Mouse (Mus musculus): ENCODE data around the gene Icmt.

Gene Icmt

DNA sequence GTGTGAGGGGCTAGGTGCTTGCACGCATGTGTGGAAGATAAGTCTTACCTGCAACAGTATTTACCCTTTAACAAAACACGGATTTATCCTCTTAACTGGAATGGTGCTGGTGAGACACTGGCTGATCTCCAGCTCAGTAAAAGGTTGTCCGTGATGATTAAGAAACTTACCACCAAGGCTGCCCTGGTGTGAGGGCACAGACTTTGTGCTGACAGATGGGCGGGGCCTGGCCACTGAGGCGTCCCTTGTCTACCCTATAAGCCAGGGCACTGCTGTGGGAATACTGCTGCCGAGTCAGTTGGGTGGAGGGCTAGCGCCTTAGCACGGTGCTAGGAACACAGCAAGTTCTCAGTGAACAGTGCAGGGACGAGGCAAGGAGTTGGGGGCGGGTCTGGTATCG is 5.0 kb downstream of the Icmt start:
- no peak for DNase-seq (ENCODE audit: low read depth)

DNA sequence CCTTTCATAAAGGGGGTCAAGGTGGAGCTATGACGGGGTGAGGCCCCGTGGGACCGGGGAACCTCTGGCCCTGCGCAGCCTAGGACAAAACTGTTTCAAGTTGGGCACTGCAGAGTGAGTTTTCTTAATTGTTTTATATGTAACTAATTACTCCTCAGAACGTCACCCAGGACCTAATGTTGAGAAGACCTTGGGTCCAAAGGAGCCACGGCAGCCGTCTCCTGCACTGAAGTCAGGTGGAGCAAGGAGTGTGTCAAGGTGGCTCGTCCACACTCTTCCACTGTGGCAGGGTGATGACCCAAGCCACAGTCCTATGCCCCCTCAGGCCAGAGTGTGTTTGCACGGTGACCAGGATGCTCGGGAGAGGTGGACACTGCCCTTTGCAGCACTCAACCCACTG is 6.1 kb downstream of the Icmt start:
- no peak for DNase-seq (ENCODE audit: low read depth)

DNA sequence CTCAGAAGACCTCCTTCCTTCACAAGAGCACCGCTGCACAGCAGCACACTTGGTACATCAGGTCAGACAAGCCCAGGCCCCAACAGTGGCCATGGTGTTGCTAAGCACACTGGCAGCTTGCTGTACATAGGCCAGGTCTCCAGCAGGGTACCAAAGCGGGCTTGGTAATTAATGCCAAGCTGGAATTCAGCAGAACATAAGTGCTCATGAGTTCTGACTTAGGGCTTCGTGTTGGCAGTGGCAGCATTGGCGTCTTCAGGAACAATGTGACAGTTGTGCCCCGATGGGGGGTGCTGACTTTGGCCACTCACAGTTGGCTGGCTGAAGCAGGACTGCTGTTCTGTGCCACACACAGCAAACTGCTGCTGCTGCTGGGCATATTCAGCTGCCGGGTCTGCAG is 7.7 kb downstream of the Icmt start:
- no peak for DNase-seq (ENCODE audit: low read depth)

DNA sequence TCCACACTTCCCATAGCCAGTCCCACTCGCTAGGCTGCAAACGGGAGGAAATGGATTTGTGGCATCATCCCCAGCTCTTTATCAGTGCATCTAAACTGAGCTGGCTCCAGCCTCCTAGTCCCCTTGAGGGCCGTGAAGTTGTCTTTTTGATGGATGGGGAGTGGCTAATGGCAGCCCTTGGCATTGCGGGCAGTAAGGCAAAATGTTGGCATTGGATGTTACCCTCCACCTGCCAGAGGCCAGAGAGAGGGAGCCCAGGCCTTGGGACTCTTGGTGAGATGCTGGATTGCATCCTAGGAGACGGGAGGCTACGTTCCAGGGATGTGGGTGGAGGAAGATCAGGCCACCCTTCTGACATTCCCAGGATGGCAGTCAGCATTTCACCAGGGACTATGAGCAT is 9.0 kb downstream of the Icmt start:
- DNase-seq (ENCODE audit: low read depth), result no peak

DNA sequence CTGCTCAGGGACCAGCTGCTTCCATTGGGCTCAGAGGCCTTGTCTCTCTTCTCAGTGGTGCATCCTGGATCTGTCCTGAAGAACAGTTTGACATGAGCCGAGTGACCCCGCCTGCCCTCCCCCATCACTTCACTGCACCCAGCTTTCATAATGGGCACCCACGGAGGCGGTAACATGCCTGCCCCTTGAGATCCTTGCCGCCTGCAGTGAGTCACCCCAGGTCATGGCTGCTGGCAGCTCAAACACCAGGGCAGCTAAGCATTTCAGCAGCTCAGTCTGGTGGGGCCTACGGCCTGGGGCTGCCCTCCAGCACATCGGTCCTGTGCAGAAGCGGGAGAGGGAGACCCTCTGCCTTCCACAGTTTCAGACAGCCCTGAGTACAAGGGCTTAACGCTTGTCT is 10.5 kb downstream of the Icmt start:
- no peak for DNase-seq (ENCODE audit: low read depth)

DNA sequence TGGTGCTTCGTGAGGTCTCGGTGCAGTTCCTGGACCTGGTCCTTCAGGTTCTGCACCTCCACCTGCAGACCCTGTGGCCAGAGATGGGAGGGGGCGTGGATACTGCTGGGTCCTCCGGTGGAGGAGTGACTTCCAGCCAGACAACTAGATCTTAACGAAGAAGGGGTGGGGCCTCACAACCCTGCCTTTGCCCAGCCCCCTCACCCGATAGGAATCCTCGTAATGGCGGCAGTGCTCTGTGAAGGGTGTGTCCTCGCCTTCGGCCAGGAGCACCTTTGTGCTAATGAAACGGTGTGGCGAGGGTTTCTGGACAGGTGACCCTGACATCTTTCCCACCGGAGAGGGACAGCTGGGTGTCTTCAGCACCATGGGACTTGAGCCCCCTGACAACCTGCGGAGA is 15.2 kb downstream of the Icmt start:
- no peak for DNase-seq (ENCODE audit: low read depth)

DNA sequence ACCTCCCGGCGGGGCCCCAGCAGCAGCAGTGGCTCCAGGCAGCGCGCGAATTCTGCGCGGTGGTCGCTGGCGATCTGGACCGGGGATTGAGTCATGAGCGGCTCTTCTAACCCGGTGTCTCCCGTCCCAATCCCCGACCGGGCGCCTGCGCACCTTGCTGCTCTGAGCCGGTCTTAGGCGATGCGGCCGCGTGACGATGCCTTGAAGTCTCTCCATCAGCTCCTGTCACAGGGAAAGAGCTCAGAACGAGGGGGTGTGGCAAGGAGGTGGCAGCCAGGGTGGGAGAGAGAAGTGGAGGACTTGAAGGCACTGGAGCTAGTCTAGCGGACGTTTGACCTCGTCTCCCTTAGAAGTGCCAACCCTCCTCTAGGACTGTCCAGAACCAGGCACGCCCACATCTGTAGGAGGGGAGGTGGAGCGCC is 16.2 kb downstream of the Icmt start:
- no peak for DNase-seq (ENCODE audit: low read depth)

DNA sequence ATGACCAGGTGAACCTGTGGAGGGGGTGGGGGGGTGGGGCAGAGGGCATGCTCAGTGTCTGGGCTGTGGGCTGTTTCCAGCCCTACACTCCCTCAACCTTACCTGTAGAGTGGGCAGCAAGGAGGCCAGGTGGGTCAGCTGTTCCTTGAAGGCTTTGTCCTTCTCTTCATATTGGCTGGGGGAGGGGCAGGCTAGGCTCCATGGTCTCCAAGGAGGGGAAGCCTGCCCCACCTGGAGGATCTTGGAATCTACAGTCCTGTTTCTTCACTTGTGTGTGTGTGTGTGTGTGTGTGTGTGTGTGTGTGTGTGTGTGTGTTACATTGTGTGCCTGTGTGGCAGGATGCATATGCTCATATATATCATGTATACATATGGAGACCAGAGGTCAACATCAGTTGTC is 16.9 kb downstream of the Icmt start:
- peak; percentile 60 for DNase-seq (ENCODE audit: low read depth)

DNA sequence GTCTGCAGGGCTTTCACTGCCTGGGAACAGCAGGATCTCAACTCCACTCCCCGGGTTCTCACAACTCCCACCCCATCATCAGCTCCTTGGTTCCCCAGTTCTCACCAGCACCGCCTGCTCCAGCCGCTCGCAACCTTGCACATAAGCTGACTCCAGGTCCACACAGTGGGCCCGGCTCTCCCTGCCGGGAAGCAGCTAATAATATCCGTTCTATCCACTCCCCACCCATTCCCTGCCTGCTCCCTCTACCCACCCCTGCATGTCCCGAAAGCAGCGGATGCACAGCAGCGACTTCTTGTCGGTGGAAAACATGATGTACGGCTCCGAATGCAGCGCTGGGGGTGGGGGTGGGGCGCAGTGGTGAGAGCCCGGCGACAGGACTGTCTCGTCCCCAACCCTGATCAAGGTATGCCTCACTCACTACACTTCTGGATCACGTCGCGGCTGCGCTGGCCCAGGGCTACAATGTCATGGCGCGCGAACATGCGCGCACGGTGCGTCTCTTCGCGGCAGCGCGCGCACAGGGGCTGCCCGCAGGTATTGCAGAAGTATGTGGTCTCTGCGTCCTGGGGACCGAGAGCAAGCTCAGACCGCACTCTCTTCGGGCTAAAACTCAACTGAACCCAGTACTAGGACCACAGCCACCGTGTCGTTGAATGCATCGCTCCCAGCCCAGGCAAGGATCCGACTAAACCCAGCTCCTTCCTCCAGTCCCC is 18.6 kb downstream of the Icmt start:
- no peak for DNase-seq (ENCODE audit: low read depth)

DNA sequence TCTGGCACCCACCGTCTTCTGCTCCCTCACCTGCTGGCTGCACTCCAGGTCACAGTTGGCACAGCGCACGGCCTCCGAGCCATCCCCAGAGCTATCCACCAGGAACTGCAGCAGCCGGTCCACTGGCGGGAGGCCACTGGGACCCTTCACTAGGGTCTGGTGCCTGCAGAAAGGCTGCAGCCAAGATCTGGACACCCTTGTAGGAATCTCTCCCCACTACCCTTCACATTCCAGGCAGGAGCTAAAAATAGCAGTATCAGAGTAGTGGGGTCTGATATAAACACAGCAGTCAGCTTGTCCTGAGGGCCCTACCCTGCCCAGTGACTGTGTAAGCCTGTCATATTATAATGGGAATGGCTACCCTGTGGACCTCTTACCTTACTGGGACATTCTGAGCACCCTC is 20.6 kb downstream of the Icmt start:
- DNase-seq (ENCODE audit: low read depth), result no peak

DNA sequence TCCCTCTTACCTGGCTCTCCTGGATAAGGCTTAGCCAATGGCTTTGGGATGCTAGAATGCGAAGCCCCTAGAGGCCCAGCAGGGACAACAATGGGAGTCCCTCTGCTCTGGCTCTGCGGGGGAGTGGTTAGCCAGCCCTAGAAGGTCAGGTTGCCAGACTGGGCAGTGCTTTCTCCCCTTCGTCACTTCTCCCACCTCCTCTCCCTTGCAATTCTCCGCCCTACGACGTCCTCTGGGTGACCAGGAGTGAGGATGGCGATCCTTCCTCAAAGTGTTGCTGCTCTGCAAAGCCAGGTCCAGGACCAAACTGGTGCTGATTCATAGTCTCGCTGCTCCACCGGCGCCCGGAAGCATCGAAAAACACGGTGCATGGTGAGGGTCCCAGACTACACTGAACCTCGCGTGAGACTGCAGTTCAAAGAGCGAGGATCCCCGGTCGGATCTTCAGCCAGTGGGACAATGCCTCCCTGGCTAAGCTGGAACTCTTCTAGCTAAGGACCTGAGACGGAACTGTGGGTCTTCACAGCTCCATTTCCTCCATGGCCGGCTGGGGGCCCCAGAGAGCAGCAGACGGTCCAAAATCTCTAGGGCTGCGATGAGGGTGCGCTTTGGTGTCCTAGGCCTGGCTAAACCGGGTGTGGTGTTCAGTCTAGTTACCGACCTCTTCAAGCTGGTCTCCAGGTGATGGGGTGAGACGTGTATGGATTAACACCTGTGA is 21.6 kb downstream of the Icmt start, which contains the start of gene Rnf207:
Gene Rnf207 (minus strand): TSS at position 477 of the 718 bp plus-strand sequence.
- peak; percentile 80 for DNase-seq (ENCODE audit: low read depth)

DNA sequence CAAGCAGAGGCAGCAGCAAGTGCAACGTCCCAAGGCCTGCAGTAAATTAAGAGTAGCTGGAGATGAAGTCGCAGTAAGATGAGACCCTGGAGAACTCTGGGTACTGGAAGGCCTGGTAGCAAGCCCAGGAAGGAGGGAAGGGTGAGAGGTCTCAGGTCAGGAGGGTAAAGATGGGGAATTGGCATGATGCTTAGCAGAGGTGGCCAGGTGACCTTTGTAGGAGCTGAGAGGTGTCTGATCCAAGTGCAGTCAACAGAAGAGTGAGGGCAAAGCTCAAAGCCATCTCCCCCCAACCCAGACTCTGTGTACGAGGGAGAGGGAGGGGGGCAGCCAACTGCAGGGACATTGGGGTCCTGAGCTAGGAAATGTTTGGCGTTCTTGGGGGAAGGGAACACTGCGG is 24.4 kb downstream of the Icmt start:
- DNase-seq (ENCODE audit: low read depth), result no peak

DNA sequence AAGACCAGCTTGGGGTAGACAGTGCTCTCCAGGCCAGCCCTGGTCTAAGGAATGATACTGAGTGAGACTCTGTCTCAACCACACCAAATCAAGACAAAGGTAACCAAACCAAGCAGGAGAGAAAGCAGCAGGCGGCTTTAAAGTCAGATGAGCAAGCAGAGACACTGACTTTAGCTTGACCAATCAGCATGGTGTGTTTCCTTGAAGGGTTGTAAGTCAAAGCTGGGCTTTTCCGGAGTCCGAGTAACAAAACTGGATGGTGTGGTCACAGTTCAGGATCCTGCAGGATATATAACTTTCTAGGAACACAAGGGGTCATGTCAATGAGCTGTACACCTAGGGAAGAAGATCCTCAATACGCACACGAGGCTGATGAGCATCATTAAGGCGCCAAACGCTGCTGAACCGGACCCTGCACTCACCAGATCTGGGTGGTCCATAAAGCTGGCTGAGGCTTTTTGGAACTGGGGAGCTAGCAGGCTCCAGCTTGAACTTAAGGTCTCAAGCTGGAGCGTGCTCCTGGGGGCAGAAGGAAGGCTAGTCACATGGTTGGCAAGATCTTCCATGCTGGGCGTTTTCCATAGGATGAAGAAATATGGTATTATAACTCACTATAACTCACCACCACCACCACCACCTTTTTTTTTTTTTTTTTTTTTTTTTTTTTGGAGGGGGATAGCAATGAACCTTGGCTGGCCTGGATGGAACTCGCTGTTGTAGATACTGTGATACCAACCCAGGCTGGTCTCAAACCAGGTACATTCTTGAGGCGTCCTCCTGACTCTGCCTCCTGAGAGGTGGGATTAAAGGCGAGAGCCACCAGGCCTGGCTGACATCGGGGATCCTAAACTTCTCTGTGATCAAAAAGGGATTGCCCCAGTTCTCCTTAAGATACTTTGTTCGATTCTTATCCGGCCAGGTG is 27.9 kb downstream of the Icmt start:
- DNase-seq (ENCODE audit: low read depth), result peak; percentile 59

DNA sequence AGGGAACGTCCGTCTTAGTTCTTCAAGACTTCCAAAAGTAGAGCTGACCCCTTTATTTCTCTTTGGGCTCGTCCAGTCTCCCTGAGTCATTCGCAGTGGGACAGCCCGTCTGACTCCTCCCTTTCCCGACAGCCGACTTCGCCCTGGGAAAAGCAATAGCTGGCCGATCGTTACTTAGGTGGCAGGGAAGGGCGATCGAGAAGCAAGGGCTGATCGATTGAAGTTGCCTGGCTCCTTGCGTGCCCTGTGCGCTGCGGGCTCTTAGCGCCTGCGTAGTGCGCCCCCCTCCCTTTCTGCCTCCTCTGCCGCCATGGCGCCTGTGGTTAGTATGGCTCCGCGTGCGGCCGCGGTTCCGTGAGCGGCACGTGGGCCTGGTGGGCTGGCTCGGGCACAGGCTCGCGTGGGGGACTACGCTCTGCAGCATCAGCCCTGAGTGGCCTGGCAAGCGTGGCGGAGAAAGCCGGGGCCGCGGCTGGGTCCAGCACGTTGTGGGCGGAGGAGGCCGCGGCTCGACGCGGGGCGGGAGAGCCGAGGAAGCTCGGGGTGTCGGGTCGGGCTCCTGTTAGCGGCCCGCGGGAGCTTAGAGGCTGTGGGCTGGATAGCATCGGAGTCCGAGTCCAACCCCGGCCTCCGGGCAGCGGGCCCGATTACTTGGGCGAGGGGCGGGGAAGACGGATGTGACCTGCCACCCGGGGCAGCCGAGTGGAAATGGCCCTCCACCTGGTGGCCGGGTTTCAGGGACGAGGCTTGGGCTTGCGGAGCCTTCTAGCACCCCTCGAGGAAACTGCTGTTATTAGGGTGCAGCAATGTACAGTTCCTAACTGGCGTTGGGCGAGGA is 28.8 kb downstream of the Icmt start, which contains the start of gene Rpl22:
Gene Rpl22 (plus strand): TSS at position 169 of the 838 bp plus-strand sequence.
- DNase-seq (ENCODE audit: low read depth), result peak; percentile 95

DNA sequence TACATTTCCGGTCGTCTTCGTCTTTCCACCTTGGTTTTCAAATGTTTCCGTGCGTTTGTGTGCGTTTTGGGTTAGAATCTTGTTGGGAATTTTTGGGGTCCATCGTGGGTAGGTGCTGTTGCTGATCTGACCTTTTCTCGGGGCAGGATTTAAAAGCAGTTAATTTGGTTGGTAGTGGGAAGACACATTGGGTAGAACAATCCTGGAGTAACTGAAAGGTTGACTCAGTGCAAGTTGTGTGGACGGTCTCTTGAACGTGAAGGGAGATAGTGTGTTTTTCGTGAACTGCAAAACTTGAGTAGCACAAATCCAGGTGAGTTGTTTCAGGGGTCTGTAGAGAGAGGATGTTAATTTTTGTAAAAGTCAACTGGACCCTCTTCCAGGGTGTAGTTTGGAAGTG is 29.5 kb downstream of the Icmt start:
- DNase-seq (ENCODE audit: low read depth), result no peak

DNA sequence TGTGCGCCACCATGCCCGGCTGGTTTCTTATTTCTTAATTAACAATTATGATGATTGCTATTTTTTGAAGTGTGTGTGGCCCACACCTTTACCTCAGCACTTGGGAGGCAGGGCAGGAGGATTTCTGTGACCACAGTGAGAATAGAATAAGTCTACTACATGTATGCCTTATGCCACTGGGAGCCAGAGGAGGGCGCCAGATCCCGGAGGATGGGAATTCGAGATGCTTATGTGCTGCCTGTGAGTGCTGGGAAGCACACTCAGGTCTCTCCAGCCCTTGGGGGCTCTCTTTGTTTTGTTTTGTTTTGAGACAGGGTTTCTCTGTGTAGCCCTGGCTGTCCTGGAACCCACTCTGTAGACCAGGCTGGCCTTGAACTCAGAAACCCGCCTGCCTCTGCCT is 31.7 kb downstream of the Icmt start:
- peak; percentile 71 for DNase-seq (ENCODE audit: low read depth)

DNA sequence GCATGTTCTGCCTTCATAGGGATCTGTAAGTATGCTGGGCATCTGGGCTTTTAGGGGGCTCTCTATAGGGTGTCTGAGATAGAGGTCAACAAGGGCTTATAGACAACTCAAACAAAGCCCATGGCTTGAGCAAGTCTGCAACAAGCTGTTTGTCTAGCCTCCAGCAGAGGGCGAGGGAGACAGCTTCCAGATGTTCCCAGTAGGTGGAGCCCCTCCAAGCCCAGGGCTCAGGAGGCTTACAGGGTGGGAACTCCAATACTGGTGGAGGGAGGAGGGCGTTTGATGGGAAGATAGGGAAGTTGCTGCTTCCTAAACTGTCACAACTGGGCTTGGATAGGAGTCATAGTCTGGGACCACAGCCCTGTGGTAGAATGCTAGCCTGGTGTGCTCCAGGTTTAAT is 35.9 kb downstream of the Icmt start:
- DNase-seq (ENCODE audit: low read depth), result peak; percentile 87

DNA sequence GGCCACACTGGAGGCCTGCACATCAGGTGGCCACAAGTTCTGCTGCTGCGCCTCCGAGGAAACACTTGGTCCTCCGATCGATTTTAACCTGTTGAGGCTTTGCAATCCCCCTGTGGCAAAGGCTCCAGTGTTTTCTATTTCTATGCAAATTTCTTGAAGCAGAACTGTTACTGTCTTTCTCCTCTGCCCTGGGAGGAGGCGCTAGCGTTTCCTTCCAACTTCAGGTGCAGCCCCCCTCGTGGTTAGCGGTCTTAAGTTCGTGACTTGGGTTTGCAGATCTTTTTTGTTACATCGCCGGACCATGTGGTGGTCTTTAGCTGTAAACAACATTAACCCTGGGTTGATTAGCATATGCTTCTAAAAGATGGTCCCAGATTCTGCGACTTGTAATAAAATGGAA is 36.6 kb downstream of the Icmt start:
- DNase-seq (ENCODE audit: low read depth), result no peak

DNA sequence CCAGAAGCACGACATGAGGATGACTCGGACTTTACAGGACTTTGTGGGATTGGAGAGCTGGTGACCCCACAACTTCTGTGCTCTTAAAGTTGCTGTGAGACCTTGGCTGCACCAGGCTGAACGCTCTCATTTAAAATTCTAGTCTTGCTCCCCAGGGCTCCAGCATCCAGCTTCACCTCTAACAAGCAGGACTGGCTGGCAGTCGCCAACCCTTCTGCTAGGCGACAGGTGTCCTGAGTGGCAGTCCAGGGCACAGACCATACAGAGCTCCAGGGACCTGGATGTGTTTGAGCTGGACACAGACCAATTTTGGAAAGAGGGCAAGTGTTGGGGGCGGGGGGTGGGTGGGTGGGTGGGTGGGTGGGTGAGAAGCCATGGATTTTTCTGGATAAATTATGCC is 40.7 kb downstream of the Icmt start:
- DNase-seq (ENCODE audit: low read depth), result no peak

DNA sequence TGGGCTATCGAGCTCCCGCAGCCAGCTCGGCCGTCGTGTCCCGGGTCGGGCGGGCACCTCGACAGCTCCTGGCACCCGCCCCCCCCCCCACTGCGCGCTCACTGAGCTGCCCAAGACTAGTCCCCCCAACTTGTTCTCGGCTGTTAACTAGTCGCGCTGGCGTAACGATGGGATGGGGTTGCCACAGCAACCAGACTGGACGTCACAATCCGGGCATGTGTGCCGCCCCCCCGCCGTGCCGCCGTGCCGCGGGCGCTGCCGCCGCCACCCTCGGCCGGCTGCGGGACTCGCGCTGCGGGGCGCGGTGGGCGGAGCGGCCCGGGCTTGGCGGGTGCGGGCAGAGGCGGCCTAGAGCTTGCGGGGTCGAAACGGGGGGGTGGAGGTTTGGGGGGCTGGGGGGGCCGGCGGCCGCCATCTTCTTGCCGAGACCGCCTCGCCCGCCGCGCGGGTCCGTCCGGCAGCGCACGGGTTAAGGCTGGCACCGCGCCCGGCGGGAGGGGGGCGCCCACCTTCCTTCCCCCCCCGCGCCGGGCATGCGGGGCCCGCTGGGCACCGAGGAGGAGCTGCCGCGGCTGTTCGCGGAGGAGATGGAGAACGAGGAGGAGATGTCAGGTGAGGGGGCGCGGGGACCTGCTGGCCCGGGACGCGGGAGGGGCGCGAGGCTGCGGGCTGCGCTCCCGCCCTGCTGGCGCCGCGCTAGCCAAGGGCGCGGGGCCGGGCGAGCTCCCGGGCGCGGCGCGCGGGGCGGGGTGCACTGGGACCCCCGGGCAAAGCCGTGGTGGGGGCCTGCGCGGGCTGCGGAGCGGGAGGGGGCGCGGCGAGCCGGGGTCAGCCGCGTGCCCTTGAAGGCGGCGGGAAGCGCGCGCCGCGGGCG is 41.6 kb downstream of the Icmt start, which contains the start of gene Chd5:
Gene Chd5 (plus strand): TSS at position 233 of the 874 bp plus-strand sequence.
- DNase-seq (ENCODE audit: low read depth), result no peak

Data from NIH3T3 (cell line).